Mouse (Mus musculus): ENCODE measurements around the gene Nsg1. TPM values are rescaled to one million over a fixed set of nuclear protein-coding genes. Genes with fewer than 3 reads are reported as not detected.

Nsg1 gene
- polyA plus RNA-seq, 1 experiment from 2014 or later: 1,460 TPM

GRCm38 (mm10) chr5:38137163-38137562, 22.5 kb downstream of the Nsg1 start:
- H3K36me3 ChIP-seq: peaks cover 75% of the 10 kb centered on the region
- H3K4me3 ChIP-seq (replicated peaks): no peak overlapping the region
- H3K27me3 ChIP-seq (replicated peaks): no peaks in the 10 kb centered on the region
- H3K9me3 ChIP-seq (replicated peaks): no peaks in the 10 kb centered on the region
- H3K4me1 ChIP-seq: 0 out of 2 replicates have a peak, but pooled peaks cover 2% of the 10 kb centered on the region
- H3K9ac ChIP-seq (replicated peaks): no peak overlapping the region
- no peak overlapping the region for H3K27ac ChIP-seq (replicated peaks)
- 86% methylated on average over 9 of the region's 9 CpGs for WGBS
- no peak for ATAC-seq (ENCODE audit: low FRiP score)
- no peak overlapping the region for H3K4me2 ChIP-seq

GRCm38 (mm10) chr5:38136247-38136646, 23.5 kb downstream of the Nsg1 start:
- H3K4me3 ChIP-seq (replicated peaks): no peak overlapping the region
- 0 out of 2 replicates have a peak, but pooled peaks have one; percentile 21 for ATAC-seq (ENCODE audit: low FRiP score)
- no peaks in the 10 kb centered on the region for H3K9me3 ChIP-seq (replicated peaks)
- peaks cover 66% of the 10 kb centered on the region for H3K36me3 ChIP-seq
- WGBS: 92% methylated on average over 9 of the region's 9 CpGs
- no peak overlapping the region for H3K4me2 ChIP-seq
- H3K27ac ChIP-seq (replicated peaks): no peak overlapping the region
- H3K4me1 ChIP-seq: 0 out of 2 replicates have a peak, but pooled peaks cover 2% of the 10 kb centered on the region
- no peak overlapping the region for H3K9ac ChIP-seq (replicated peaks)
- H3K27me3 ChIP-seq (replicated peaks): no peaks in the 10 kb centered on the region

GRCm38 (mm10) chr5:38129339-38129738, 30.4 kb downstream of the Nsg1 start:
- Histone ChIP-seq H3K36me3 (peaks cover 10% of the 10 kb centered on the region; the same call in 1 of the 2 replicates), H3K4me3 (replicated peaks) (no peak overlapping the region), H3K27ac (replicated peaks) (no peak overlapping the region), H3K9me3 (replicated peaks) (no peaks in the 10 kb centered on the region), H3K9ac (replicated peaks) (no peak overlapping the region), H3K4me1 (no peaks in the 10 kb centered on the region), H3K27me3 (replicated peaks) (no peaks in the 10 kb centered on the region), H3K4me2 (no peak overlapping the region)
- ATAC-seq (ENCODE audit: low FRiP score): no peak
- 92% methylated on average over 2 of the region's 2 CpGs for WGBS

GRCm38 (mm10) chr5:38126519-38127306, 33.0 kb downstream of the Nsg1 start:
- H3K9me3 ChIP-seq (replicated peaks): no peaks in the 10 kb centered on the region
- WGBS: 85% methylated on average over 13 of the region's 13 CpGs
- peaks cover 16% of the 10 kb centered on the region; the same call in 1 of the 2 replicates for H3K36me3 ChIP-seq
- H3K9ac ChIP-seq (replicated peaks): no peak overlapping the region; the same call in 1 of the 2 replicates
- no peaks in the 10 kb centered on the region for H3K27me3 ChIP-seq (replicated peaks)
- no peak overlapping the region for H3K4me3 ChIP-seq (replicated peaks)
- H3K4me1 ChIP-seq: no peaks in the 10 kb centered on the region
- no peak overlapping the region for H3K27ac ChIP-seq (replicated peaks)
- no peak for ATAC-seq (ENCODE audit: low FRiP score)
- H3K4me2 ChIP-seq: no peak overlapping the region

GRCm38 (mm10) chr5:38121699-38122098, 38.0 kb downstream of the Nsg1 start:
- no peaks in the 10 kb centered on the region for H3K4me1 ChIP-seq
- no peak overlapping the region for H3K9ac ChIP-seq (replicated peaks)
- H3K36me3 ChIP-seq: peaks cover 13% of the 10 kb centered on the region; the same call in 1 of the 2 replicates
- H3K4me2 ChIP-seq: no peak overlapping the region
- H3K27ac ChIP-seq (replicated peaks): no peak overlapping the region
- no peak for ATAC-seq (ENCODE audit: low FRiP score)
- H3K27me3 ChIP-seq (replicated peaks): no peaks in the 10 kb centered on the region
- WGBS: 76% methylated on average over 7 of the region's 7 CpGs
- no peak overlapping the region for H3K4me3 ChIP-seq (replicated peaks)
- H3K9me3 ChIP-seq (replicated peaks): no peaks in the 10 kb centered on the region

- Histone ChIP-seq H3K27ac (replicated peaks) (no peak overlapping the region), H3K4me3 (replicated peaks) (no peak overlapping the region), H3K36me3 (peaks cover 20% of the 10 kb centered on the region), H3K27me3 (replicated peaks) (no peaks in the 10 kb centered on the region), H3K9ac (replicated peaks) (no peak overlapping the region), H3K9me3 (replicated peaks) (no peaks in the 10 kb centered on the region), H3K4me1 (no peaks in the 10 kb centered on the region), H3K4me2 (no peak overlapping the region)
- 93% methylated on average over 5 of the region's 5 CpGs for WGBS
- no peak for ATAC-seq (ENCODE audit: low FRiP score)
Observed at GRCm38 (mm10) chr5:38119268-38119667, 40.4 kb downstream of the Nsg1 start.

GRCm38 (mm10) chr5:38117056-38117455, 42.7 kb downstream of the Nsg1 start:
- peaks cover 17% of the 10 kb centered on the region for H3K36me3 ChIP-seq
- no peaks in the 10 kb centered on the region for H3K4me1 ChIP-seq
- H3K27me3 ChIP-seq (replicated peaks): no peaks in the 10 kb centered on the region
- H3K9me3 ChIP-seq (replicated peaks): no peaks in the 10 kb centered on the region
- H3K4me3 ChIP-seq (replicated peaks): no peak overlapping the region
- no peak overlapping the region for H3K4me2 ChIP-seq
- H3K9ac ChIP-seq (replicated peaks): no peak overlapping the region
- 93% methylated on average over 1 of the region's 1 CpGs for WGBS
- no peak for ATAC-seq (ENCODE audit: low FRiP score)
- H3K27ac ChIP-seq (replicated peaks): no peak overlapping the region

GRCm38 (mm10) chr5:38114526-38114925, 45.2 kb downstream of the Nsg1 start:
- Histone ChIP-seq H3K9ac (replicated peaks) (no peak overlapping the region), H3K4me2 (no peak overlapping the region), H3K36me3 (peaks cover 20% of the 10 kb centered on the region), H3K27me3 (replicated peaks) (no peaks in the 10 kb centered on the region), H3K4me3 (replicated peaks) (no peak overlapping the region), H3K9me3 (replicated peaks) (no peaks in the 10 kb centered on the region), H3K27ac (replicated peaks) (no peak overlapping the region), H3K4me1 (0 out of 2 replicates have a peak, but pooled peaks cover 6% of the 10 kb centered on the region)
- no peak for ATAC-seq (ENCODE audit: low FRiP score)
- 97% methylated on average over 2 of the region's 2 CpGs for WGBS

GRCm38 (mm10) chr5:38106807-38107206, 52.9 kb downstream of the Nsg1 start:
- 66% methylated on average over 10 of the region's 10 CpGs for WGBS
- Histone ChIP-seq H3K9ac (replicated peaks) (no peak overlapping the region), H3K4me3 (replicated peaks) (no peak overlapping the region), H3K27me3 (replicated peaks) (no peaks in the 10 kb centered on the region), H3K9me3 (replicated peaks) (no peaks in the 10 kb centered on the region), H3K4me1 (peaks cover 23% of the 10 kb centered on the region), H3K4me2 (no peak overlapping the region), H3K27ac (replicated peaks) (peak overlapping the region; percentile 51; the same call in 1 of the 2 replicates), H3K36me3 (0 out of 2 replicates have a peak, but pooled peaks cover 14% of the 10 kb centered on the region)
- ATAC-seq (ENCODE audit: low FRiP score): peak; percentile 36; the same call in 1 of the 2 replicates

- 0 out of 2 replicates have a peak, but pooled peaks cover 14% of the 10 kb centered on the region for H3K36me3 ChIP-seq
- peak overlapping the region; percentile 64 for H3K27ac ChIP-seq (replicated peaks)
- ATAC-seq (ENCODE audit: low FRiP score): peak; percentile 64
- 62% methylated on average over 14 of the region's 14 CpGs for WGBS
- no peaks in the 10 kb centered on the region for H3K27me3 ChIP-seq (replicated peaks)
- H3K9ac ChIP-seq (replicated peaks): no peak overlapping the region
- no peak overlapping the region for H3K4me3 ChIP-seq (replicated peaks)
- no peaks in the 10 kb centered on the region for H3K9me3 ChIP-seq (replicated peaks)
- H3K4me2 ChIP-seq: no peak overlapping the region
- peaks cover 18% of the 10 kb centered on the region for H3K4me1 ChIP-seq
Observed at GRCm38 (mm10) chr5:38106080-38106697, 53.5 kb downstream of the Nsg1 start.

- ATAC-seq (ENCODE audit: low FRiP score): no peak
- H3K4me3 ChIP-seq (replicated peaks): no peak overlapping the region
- WGBS: 95% methylated on average over 2 of the region's 2 CpGs
- H3K9me3 ChIP-seq (replicated peaks): no peaks in the 10 kb centered on the region
- H3K36me3 ChIP-seq: 0 out of 2 replicates have a peak, but pooled peaks cover 3% of the 10 kb centered on the region
- H3K9ac ChIP-seq (replicated peaks): no peak overlapping the region
- H3K4me1 ChIP-seq: peaks cover 19% of the 10 kb centered on the region
- no peak overlapping the region for H3K4me2 ChIP-seq
- no peaks in the 10 kb centered on the region for H3K27me3 ChIP-seq (replicated peaks)
- H3K27ac ChIP-seq (replicated peaks): no peak overlapping the region
Observed at GRCm38 (mm10) chr5:38102945-38103344, 56.8 kb downstream of the Nsg1 start.

All from neural tube, embryonic 15.5 days (tissue).